Mouse (Mus musculus) neural tube, embryonic 14.5 days (tissue): ENCODE measurements around the gene Cend1. TPM values are rescaled to one million over a fixed set of nuclear protein-coding genes. Genes with fewer than 3 reads are reported as not detected.
"Not testable (repeated sequence)": the region's sequence is repeated elsewhere in the genome, so short reads cannot be mapped to it uniquely, and the experiment has no call there.

Source experiments
- ATAC-seq: fragments of 200-750 bp; cut with Nextera tagmentation; 2 replicates; pipeline ENCODE4 v1.8.0; 2017; ENCODE audit warnings: low read depth, mild to moderate bottlenecking, moderate TSS enrichment, moderate library complexity
- H3K27ac ChIP-seq: fragments of 300-500 bp; sonication (generic); 2 replicates; pipeline ENCODE4 v1.5.1; 2014; ENCODE audit warnings: low read depth, mild to moderate bottlenecking, control low read depth, low read length, moderate library complexity, mixed read lengths
- H3K27me3 ChIP-seq: fragments of 300-500 bp; sonication (generic); 2 replicates; pipeline ENCODE4 v1.6.1; 2014; ENCODE audit warnings: low read length; ENCODE audit not compliant: control insufficient read depth, insufficient read depth
- H3K36me3 ChIP-seq: fragments of 300-500 bp; sonication (generic); 2 replicates; pipeline ENCODE4 v1.6.1; 2014; ENCODE audit warnings: low read length, mixed read lengths; ENCODE audit not compliant: control insufficient read depth, insufficient read depth
- H3K4me1 ChIP-seq: fragments of 300-500 bp; sonication (generic); 2 replicates; pipeline ENCODE4 v1.6.1; 2014; ENCODE audit warnings: low read length; ENCODE audit not compliant: control insufficient read depth, insufficient read depth
- H3K4me2 ChIP-seq: fragments of 300-500 bp; sonication (generic); 2 replicates; pipeline ENCODE4 v1.6.1; 2014; ENCODE audit warnings: mild to moderate bottlenecking, low read depth, low read length, control low read depth
- H3K4me3 ChIP-seq: fragments of 300-500 bp; sonication (generic); 2 replicates; pipeline ENCODE4 v1.5.1; 2014; ENCODE audit warnings: low read depth, low read length, control low read depth, mixed read lengths
- H3K9ac ChIP-seq: fragments of 300-500 bp; sonication (generic); replicated peaks from 2 replicates; pipeline ENCODE4 v1.6.1; 2014; ENCODE audit warnings: low read depth, mild to moderate bottlenecking, control low read depth, low read length, mixed read lengths
- H3K9me3 ChIP-seq: fragments of 300-500 bp; sonication (generic); 2 replicates; pipeline ENCODE4 v1.6.1; 2016; ENCODE audit warnings: low read length; ENCODE audit not compliant: control insufficient read depth
- WGBS: fragments of 180-500 bp; shearing (Covaris S2); extraction: QIAGEN DNeasy Blood & Tissue Kit; methylation state at CpG from one replicate; pipeline ENCODE4 v1.1.7; 2014; 5-methylcytosine and 5-hydroxymethylcytosine counted together
- polyA plus RNA-seq: library from polyadenylated mRNA; unstranded; fragments of >200 nt; fragmentation: Nextera tagmentation; extraction: Ambion mirVana; gene quantifications from 2 replicates; pipeline ENCODE4 v1.2.1, GENCODE M21; 2014

Gene Cend1
- polyA plus RNA-seq, 1 experiment from 2014 or later, result 70.7 TPM

DNA sequence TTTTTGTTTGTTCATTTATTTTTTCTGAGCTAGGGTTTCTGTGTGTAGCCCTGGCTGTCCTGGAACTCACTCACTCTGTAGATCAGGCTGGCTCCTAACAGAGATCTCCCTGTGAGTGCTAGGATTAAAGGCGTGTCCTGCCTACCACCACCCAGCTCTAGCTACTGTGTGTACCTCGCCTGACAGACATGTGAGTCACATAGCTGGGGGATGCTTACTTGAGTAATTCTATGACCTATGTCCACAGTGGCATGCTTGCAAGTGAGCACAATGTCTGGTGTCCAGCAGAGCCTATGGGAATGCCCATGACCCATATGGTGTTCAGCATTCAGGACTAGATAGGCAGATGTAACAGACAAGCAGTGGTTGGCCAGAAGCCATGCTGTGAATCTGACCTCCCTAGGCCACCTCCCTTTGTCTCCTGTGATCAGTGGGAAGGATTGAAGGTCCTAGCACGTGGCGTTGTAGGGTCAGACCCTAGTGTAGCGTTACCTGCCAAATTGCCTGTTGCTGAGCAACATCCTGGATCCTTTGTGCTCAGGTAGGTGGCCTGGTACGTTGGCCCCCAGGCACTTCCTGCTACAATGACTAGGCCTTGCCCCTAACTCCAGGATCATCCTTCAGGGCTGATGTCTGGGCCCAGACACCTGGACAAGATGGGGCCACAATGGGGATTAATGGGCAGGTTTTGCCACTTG is 13.0 kb downstream of the Cend1 start:
- Histone ChIP-seq H3K4me1 (peaks cover 5% of the 10 kb centered on the region; the same call in 1 of the 2 replicates), H3K4me3 (no peak overlapping the region), H3K36me3 (no peaks in the 10 kb centered on the region), H3K27ac (no peak overlapping the region), H3K4me2 (no peak overlapping the region), H3K27me3 (no peaks in the 10 kb centered on the region), H3K9ac (no peak overlapping the region), H3K9me3 (no peaks in the 10 kb centered on the region)
- WGBS, result 79% methylated on average over 6 of the region's 6 CpGs
- ATAC-seq, result no peak

- ATAC-seq, result peak; percentile 89
- no peaks in the 10 kb centered on the region for H3K9me3 ChIP-seq
Measured at GRCm38 (mm10) chr7:141413809-141414584, 15.3 kb downstream of the Cend1 start, which contains the start of gene Gatd1. Gene Gatd1, minus strand, starts transcription at chr7:141414136.

DNA sequence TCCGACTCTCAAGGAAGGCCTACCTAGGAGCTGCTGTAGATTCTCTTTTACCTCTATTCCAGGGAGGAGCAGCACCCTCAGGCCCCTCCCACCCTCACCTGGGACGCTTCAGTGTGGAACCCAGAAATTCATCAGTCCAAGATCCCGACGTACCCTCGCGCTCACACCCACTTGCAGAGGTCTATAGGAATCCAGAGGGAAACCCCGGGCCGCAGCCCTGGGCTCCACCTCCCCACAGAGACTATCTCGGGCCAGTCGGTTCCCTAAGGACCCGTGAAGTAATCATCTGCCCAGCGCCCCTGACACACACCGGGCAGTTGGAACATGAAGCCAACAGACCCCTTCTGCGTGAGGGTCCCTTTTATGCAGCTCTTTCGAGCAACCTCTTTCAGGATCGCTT is 16.0 kb downstream of the Cend1 start:
- Histone ChIP-seq H3K4me1 (peaks cover 7% of the 10 kb centered on the region), H3K9me3 (no peaks in the 10 kb centered on the region), H3K9ac (peak overlapping the region; percentile 79), H3K4me2 (peak overlapping the region; percentile 91), H3K36me3 (peaks cover 4% of the 10 kb centered on the region; the same call in 1 of the 2 replicates), H3K27me3 (no peaks in the 10 kb centered on the region), H3K4me3 (peak overlapping the region; percentile 77), H3K27ac (peak overlapping the region; percentile 86)
- 3% methylated on average over 16 of the region's 16 CpGs for WGBS
- peak; percentile 21; the same call in 1 of the 2 replicates for ATAC-seq

More at GRCm38 (mm10) chr7:141413809-141414584, 15.3 kb downstream of the Cend1 start, which contains the start of gene Gatd1:
- WGBS, result under 1% methylated on average over 56 of the region's 56 CpGs
- Histone ChIP-seq H3K9ac (peak within 1 kb of the TSS; percentile 79), H3K36me3 (peaks cover 4% of the 10 kb centered on the region; the same call in 1 of the 2 replicates), H3K27ac (peak within 1 kb of the TSS; percentile 86), H3K4me3 (peak within 1 kb of the TSS; percentile 77), H3K4me2 (peak within 1 kb of the TSS; percentile 91), H3K4me1 (peaks cover 7% of the 10 kb centered on the region), H3K27me3 (no peaks in the 10 kb centered on the region)

- Histone ChIP-seq H3K9ac (no peak overlapping the region), H3K36me3 (peaks cover 4% of the 10 kb centered on the region; the same call in 1 of the 2 replicates), H3K27me3 (no peaks in the 10 kb centered on the region), H3K4me3 (no peak overlapping the region), H3K4me1 (peaks cover 7% of the 10 kb centered on the region), H3K9me3 (no peaks in the 10 kb centered on the region), H3K27ac (no peak overlapping the region), H3K4me2 (no peak overlapping the region)
- 83% methylated on average over 1 of the region's 1 CpGs for WGBS
- ATAC-seq, result no peak
Measured at GRCm38 (mm10) chr7:141411667-141412066, 17.6 kb downstream of the Cend1 start.

DNA sequence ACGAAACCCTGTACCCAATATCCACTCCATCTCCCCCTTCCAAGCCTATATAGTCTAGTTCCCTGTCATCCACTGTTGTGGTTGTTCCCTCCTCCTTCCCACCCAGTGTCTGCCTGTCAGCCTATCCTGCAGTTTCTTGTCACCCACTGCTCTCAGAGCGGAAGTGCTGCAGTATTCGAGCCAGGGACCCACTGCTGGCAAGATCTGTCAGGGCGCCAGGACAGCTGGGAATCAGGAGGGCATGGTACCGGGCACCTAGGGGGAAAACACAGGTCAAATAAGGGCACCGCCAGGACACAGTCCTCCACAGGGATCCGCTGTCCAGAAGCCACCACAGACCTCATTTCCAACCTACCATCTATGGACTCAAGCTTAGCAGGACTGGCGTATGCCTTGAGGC is 18.7 kb downstream of the Cend1 start:
- Histone ChIP-seq H3K9me3 (no peaks in the 10 kb centered on the region), H3K27me3 (no peaks in the 10 kb centered on the region), H3K27ac (no peak overlapping the region), H3K4me1 (peaks cover 7% of the 10 kb centered on the region), H3K36me3 (peaks cover 4% of the 10 kb centered on the region; the same call in 1 of the 2 replicates), H3K4me2 (no peak overlapping the region), H3K4me3 (no peak overlapping the region), H3K9ac (no peak overlapping the region)
- no peak for ATAC-seq
- 93% methylated on average over 8 of the region's 8 CpGs for WGBS

DNA sequence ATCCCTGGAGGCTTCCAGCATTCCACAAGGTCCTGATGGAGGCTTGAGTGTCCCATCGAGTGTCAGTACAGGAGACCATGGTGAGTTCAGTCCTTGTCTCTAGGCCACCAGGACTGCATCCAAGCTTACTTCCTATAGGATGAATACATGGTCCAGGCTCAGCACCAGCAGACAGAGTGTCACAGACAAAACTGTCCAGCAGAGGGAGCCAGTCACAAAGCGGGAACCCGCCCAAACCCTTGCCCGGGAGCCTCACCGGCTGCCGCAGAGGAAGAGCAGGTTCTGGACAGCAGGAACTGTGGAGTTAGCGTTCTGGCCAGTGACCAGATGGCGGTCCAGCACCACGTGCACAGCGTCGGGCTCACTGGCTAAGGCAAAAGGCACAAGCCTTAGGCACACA is 20.5 kb downstream of the Cend1 start:
- Histone ChIP-seq H3K4me1 (peaks cover 5% of the 10 kb centered on the region; the same call in 1 of the 2 replicates), H3K9me3 (no peaks in the 10 kb centered on the region), H3K36me3 (peaks cover 4% of the 10 kb centered on the region; the same call in 1 of the 2 replicates), H3K27ac (no peak overlapping the region), H3K9ac (no peak overlapping the region), H3K27me3 (no peaks in the 10 kb centered on the region), H3K4me3 (no peak overlapping the region), H3K4me2 (no peak overlapping the region)
- 14% methylated on average over 11 of the region's 11 CpGs for WGBS
- peak; percentile 55; the same call in 1 of the 2 replicates for ATAC-seq

DNA sequence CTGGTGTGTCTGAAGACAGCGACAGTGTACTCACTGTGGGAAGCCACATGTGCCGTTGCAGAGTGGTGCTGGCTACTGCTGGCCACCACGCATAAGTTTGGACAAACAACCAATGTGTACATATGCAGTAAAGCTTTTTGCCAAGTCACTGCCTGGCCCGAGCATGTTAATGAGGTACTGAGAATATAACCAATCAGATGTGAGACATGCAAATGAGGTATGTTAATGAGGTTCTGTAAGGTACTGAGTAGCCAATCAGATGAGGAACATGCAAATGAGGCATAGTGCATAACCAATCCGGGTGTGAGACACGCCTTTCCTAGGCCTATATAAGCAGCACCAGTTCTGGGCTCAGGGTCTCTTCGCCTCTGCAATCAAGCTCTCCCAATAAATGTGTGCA is 21.6 kb downstream of the Cend1 start:
- not testable (repeated sequence) for H3K4me1 ChIP-seq, ATAC-seq, H3K9me3 ChIP-seq, H3K9ac ChIP-seq, H3K27ac ChIP-seq, H3K36me3 ChIP-seq, H3K4me3 ChIP-seq, H3K27me3 ChIP-seq, H3K4me2 ChIP-seq
- WGBS, result 96% methylated on average over 7 of the region's 7 CpGs

DNA sequence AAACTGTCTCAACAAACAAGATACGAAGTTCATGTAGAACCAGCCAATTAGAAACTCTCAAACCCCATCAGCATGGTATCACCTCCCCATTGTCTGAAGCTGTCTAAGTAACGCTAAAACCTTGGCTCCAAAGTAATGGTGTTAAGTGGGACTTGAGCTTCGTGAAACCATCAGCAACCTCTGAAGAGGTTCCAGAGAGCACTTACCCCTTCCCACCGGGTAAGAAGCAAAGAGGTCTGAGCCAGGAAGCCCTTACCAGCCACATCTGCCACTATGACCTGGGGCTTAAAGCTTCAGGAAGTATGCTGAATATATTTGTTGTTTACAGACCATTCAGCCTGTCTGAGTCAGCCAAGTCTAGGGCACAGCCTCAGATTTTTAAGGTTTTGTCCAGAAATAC is 23.8 kb downstream of the Cend1 start:
- H3K36me3 ChIP-seq, result peaks cover 23% of the 10 kb centered on the region

GRCm38 (mm10) chr7:141403305-141403704 is 26.0 kb downstream of the Cend1 start:
- no peak overlapping the region for H3K27ac ChIP-seq
- no peaks in the 10 kb centered on the region for H3K4me1 ChIP-seq
- WGBS, result 45% methylated on average over 5 of the region's 5 CpGs
- H3K9me3 ChIP-seq, result no peaks in the 10 kb centered on the region
- no peaks in the 10 kb centered on the region for H3K27me3 ChIP-seq
- H3K36me3 ChIP-seq, result peaks cover 38% of the 10 kb centered on the region
- H3K9ac ChIP-seq, result no peak overlapping the region
- peak; percentile 41; the same call in 1 of the 2 replicates for ATAC-seq
- no peak overlapping the region for H3K4me2 ChIP-seq
- no peak overlapping the region for H3K4me3 ChIP-seq

More for the DNA sequence above, 23.8 kb downstream of the Cend1 start:
- Histone ChIP-seq H3K27ac (no peak overlapping the region), H3K4me1 (peaks cover 2% of the 10 kb centered on the region; the same call in 1 of the 2 replicates), H3K9me3 (no peaks in the 10 kb centered on the region), H3K4me2 (no peak overlapping the region), H3K27me3 (no peaks in the 10 kb centered on the region), H3K9ac (no peak overlapping the region), H3K4me3 (no peak overlapping the region)
- 87% methylated on average over 4 of the region's 4 CpGs for WGBS
- no peak for ATAC-seq
